Mouse (Mus musculus): ENCODE measurements around the gene Dll3.

Gene Dll3

GRCm38 (mm10) chr7:28301616-28302433 is at the start of gene Dll3:
Dll3 (minus strand) TSS chr7:28302238.
- no peak for DNase-seq (ENCODE audit: low spot score)

- no peak for DNase-seq (ENCODE audit: low spot score)
Observed at GRCm38 (mm10) chr7:28351676-28352191, 49.7 kb upstream of the Dll3 start.

GRCm38 (mm10) chr7:28350155-28350883 is 48.3 kb upstream of the Dll3 start, which contains the start of gene Rps16:
Rps16 (plus strand) TSS chr7:28350652.
- peak; percentile 99 for DNase-seq (ENCODE audit: low spot score)

GRCm38 (mm10) chr7:28348601-28349000 is 46.6 kb upstream of the Dll3 start:
- DNase-seq (ENCODE audit: low spot score): no peak

- DNase-seq (ENCODE audit: low spot score): no peak
Observed at GRCm38 (mm10) chr7:28347746-28348145, 45.7 kb upstream of the Dll3 start.

- no peak for DNase-seq (ENCODE audit: low spot score)
Observed at GRCm38 (mm10) chr7:28344637-28345036, 42.6 kb upstream of the Dll3 start.

- no peak for DNase-seq (ENCODE audit: low spot score)
Observed at GRCm38 (mm10) chr7:28341381-28341780, 39.3 kb upstream of the Dll3 start.

- no peak for DNase-seq (ENCODE audit: low spot score)
Observed at GRCm38 (mm10) chr7:28339213-28339917, 37.3 kb upstream of the Dll3 start.

- peak; percentile 91 for DNase-seq (ENCODE audit: low spot score)
Observed at GRCm38 (mm10) chr7:28338108-28338998, 36.3 kb upstream of the Dll3 start, which contains the start of gene Supt5. Supt5 (minus strand) TSS chr7:28338746.

GRCm38 (mm10) chr7:28335471-28335870 is 33.4 kb upstream of the Dll3 start:
- no peak for DNase-seq (ENCODE audit: low spot score)

- DNase-seq (ENCODE audit: low spot score): no peak
Observed at GRCm38 (mm10) chr7:28334534-28334933, 32.5 kb upstream of the Dll3 start.

GRCm38 (mm10) chr7:28328260-28328659 is 26.2 kb upstream of the Dll3 start:
- no peak for DNase-seq (ENCODE audit: low spot score)

- no peak for DNase-seq (ENCODE audit: low spot score)
Observed at GRCm38 (mm10) chr7:28326457-28326856, 24.4 kb upstream of the Dll3 start.

GRCm38 (mm10) chr7:28325293-28325692 is 23.3 kb upstream of the Dll3 start:
- DNase-seq (ENCODE audit: low spot score): no peak

- DNase-seq (ENCODE audit: low spot score): no peak
Observed at GRCm38 (mm10) chr7:28321974-28322720, 20.1 kb upstream of the Dll3 start.

- DNase-seq (ENCODE audit: low spot score): no peak
Observed at GRCm38 (mm10) chr7:28318714-28319113, 16.7 kb upstream of the Dll3 start.

- DNase-seq (ENCODE audit: low spot score): no peak
Observed at GRCm38 (mm10) chr7:28318036-28318435, 16.0 kb upstream of the Dll3 start.

GRCm38 (mm10) chr7:28311926-28312543 is 10.0 kb upstream of the Dll3 start, which contains the start of gene Timm50:
Timm50 (minus strand) TSS chr7:28312072.
- peak; percentile 94 for DNase-seq (ENCODE audit: low spot score)

GRCm38 (mm10) chr7:28311151-28311925 is 9.3 kb upstream of the Dll3 start:
- no peak for DNase-seq (ENCODE audit: low spot score)

Measured in urinary bladder, postnatal 10 days (tissue).